Mouse (Mus musculus): ENCODE data around the gene AY761185.
"Not testable (repeated sequence)": the region's sequence is repeated elsewhere in the genome, so short reads cannot be mapped to it uniquely, and the experiment has no call there.

The AY761185 gene

DNA sequence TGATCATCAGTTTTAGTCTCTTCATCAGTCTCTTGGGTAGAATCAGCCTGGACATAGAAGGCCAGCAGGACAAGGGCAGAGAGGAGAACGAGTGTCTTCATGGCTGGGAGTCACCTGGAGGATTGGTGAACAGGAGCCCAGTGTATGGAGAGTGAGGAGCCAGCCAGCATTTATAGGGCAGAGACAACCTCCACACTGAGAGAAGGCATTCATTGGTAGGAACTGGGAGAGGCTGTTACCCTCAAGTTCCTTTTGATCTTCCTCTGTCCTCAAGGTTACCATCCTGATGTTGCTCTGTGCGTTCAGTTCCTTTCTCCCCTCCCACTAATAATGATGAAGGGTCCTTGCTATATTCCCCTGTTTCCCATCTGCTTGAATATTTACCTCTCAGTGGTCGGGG, at the start of gene AY761185:
AY761185 (minus strand) TSS at position 101 of the 400 bp plus-strand sequence.
- no peak for DNase-seq (ENCODE audit: low spot score in 2 of 2)

DNA sequence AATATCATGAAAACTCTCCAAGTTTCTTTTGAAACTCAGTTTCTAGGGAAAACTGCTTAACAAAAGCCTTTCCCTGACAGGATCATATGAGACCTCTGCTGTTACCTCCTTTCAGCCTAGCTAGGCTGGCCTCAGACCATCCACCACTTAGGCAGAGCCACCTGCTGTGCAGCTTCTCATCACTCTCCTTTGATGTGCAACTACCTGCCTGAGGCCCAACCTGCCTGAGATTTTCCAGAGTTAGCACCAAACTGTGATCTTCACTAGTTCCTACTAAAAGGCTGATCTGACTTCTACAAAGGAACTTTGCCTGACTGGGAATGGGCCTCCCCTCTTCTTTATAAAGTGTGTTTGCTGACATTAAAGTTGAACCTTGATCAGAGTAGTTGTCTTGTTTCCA, 49.5 kb upstream of the AY761185 start:
- not testable (repeated sequence) for DNase-seq (ENCODE audit: low spot score in 2 of 2)

DNA sequence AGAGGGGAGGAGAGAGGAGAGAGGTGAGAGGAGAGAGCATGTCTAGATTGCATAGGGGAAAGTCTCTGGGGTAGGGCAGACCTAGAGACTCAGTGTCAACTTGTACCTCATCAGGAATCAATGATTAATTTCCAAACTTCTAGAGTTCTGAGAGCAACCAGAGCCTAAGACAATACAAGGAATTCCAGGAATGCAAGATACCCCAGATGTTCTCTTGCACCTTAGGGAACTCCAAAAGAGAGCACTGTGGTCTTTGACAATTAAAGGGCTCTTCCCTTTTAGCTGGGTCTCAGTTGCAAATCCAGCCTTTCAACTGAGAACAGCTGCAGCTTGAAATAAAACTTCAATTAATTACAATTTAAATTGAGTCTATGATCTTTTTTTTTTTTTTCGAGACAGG, 35.3 kb upstream of the AY761185 start:
- DNase-seq (ENCODE audit: low spot score in 2 of 2) = no peak

DNA sequence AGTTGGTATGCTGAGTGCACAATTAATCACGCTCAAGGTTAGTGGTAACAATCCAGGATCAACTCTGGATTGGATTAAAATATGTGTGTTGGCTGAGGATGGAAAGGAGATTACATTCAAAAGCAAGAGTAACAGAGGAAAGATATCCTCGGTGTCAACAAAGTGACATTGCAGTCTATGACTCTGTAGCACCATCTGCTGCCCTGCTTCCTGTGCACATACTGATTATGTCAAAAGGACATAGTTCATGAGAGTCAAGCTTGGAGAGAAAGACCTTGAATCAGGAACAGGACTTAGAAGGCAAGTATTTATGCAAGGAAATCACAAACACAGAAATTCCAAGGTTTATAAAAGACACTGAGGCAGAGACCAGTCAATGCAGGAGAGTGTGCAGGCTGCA, 20.0 kb upstream of the AY761185 start:
- no peak for DNase-seq (ENCODE audit: low spot score in 2 of 2)

DNA sequence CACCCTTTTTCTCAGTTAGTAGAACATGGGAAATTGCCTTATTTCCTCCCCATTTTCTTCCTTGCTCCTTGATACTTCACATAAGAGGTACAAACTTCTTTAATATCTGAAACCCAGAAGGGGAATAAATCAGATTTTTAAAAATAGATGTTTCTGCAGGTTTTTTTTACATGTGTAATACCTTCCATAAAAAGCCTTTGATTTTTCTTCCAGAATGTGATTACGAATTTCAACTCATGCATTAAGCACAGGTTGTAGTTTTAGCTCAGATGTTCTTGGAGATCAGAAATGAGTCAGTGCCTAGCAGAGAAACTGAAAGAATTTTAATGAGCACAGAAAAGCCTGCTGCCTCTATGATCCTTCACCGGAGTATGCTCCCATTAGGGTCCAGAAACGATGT, 22.5 kb downstream of the AY761185 start, which contains the start of gene Gm6040:
Gm6040 (minus strand) TSS at position 101 of the 400 bp plus-strand sequence.
- DNase-seq (ENCODE audit: low spot score in 2 of 2) = no peak

DNA sequence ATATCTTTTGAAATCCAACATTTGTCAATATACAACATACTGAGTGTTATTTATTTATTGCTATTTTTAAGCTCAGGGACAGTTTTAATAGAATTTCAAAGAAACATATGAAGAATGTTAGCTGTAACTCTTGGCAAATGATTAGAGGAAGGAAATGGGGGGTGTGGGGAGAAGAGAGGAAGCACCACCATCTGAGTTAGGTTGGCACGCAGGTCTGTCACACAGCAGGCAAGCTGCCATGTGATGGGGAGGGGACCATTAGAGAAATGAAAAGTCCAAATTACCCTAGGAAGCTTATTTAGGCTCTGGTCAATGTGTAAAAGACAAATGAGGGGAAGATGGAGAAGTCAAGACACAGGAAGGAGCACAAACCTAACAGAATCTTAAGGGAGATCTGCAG, 32.2 kb downstream of the AY761185 start:
- DNase-seq (ENCODE audit: low spot score in 2 of 2) = no peak

DNA sequence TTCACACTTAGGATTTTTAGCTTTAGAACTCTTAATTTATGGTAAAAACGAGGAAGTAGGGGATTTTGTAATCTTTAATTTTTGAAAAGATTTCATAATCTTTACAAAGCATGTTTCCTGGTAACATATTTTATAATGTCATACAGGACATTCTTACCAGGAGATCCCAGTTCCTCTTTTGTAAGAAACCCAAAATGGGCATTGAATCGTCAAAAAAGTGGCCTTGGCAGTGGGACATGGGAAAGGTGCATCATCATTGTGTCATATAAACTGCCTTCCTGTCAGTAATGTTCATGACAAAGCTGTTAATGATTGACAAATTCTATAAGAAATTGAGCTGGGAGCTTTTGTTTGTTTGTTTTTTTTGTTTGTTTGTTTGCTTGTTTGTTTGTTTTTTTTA, 36.3 kb downstream of the AY761185 start:
- DNase-seq (ENCODE audit: low spot score in 2 of 2) = no peak

DNA sequence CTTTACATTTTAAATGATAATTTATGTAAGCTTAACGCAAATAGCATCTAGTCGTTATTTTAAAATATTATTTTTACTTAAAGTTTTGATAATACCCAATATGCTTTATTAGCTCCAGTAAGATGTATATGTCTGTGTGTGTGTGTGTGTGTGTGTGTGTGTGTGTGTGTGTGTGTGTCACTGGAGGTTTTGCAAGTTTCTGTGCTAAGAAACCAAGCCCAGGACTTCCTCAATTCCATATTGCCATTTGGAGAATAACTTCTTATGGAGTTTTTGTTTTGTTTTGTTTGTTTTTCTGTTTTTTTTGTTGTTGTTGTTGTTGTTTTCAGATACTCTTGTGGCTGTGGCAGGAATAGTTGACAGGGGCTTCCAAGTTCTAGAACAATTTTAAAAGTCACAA, 37.4 kb downstream of the AY761185 start:
- no peak for DNase-seq (ENCODE audit: low spot score in 2 of 2)

DNA sequence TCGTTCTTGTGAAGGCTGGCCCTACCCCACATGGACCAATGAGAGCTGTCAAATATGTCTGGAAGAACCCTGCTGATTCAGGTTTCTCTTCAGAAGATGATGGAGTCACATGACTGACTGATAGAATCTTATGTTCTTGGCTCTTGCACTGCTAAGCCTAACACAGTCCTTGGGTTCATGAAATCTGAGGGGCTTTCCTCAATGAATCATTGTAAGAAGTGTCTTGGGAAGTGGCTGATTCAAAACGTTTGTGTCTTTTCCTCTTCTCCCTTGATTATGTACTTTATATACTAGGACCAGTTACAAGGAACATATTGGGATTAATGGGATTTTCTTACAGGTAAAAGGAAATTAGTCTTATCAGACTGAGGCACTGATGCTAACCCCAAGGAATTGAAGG, 42.0 kb downstream of the AY761185 start, which contains the start of gene Gm15056:
Gm15056 (minus strand) TSS at position 101 of the 400 bp plus-strand sequence.
- no peak for DNase-seq (ENCODE audit: low spot score in 2 of 2)
